9 mouse cellular contexts compared by ENCODE assay signal in the genomic region with DNA sequence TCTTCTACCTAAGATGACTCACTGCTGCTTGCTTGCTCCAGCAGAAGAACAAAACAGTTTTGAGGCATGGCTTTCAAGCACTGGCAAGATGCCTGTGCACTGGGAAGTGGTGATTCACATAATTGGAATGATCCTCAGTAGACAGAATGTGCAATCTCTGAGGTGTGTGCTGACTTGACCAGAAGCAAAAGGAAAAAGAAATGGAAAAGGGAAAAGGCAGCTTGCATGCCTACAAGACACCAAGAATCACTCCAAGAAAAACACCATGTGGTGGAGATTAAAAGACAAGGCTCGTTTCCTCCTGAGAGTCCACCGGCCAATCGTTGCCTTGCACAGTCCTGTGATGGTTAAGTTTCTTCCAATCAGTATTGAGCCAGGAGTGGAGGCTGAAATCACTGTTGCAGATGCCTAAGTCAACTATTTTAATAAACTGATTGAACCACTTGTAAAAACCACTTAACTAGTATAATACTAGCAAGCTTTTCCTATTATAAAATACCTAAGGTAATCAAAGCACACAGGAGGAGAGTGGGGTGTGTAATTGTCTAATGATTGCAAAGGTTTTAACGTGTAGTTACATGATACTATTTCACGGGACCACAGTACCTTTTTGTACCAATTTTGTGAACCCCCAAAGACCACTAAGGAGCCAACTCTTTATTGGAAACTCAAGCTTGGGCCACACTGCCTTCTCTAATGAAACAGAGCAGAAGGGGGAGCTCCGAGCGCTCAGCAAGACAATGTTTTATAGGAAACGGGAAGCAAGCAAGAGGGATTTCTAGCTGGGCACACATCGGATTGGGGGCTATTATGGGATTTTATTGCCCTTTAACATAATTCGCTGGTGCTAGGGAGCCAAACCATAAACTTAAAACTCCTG.
DNase-seq lines count a peak whose midpoint lies in the region; ATAC-seq and TF ChIP-seq lines count a peak whose summit lies in the region.
"Had no signal": no experiment of that assay in that cellular context is flagged by ENCODE, and none has a peak within 500 bp of the region (broad histone marks: within the 10 kb centered on the region; RNA-seq: fewer than 3 reads in every experiment).

No protein-coding gene starts in this region.

- peak; percentile 53 for DNase-seq in adrenal gland, adult 2 months
- peak; percentile 36 for DNase-seq in kidney, postnatal 14 days
- peak; percentile 31 for DNase-seq in lung, embryonic 14.5 days
- DNase-seq in hindbrain, embryonic 11.5 days (ENCODE audit: low spot score): no peak

- no peak overlapping the region for H3K27ac ChIP-seq in forebrain, embryonic 16.5 days (ENCODE audit: low read length)
- H3K27ac ChIP-seq in forebrain, embryonic 13.5 days: no peak overlapping the region
- no peak overlapping the region for H3K27ac ChIP-seq in lung, embryonic 14.5 days (ENCODE audit: low read depth)
- no peak overlapping the region for H3K27ac ChIP-seq in hindbrain, embryonic 13.5 days
- H3K27ac ChIP-seq in hindbrain, embryonic 11.5 days (ENCODE audit: low read depth, low read length): no peak overlapping the region

- H3K4me2 ChIP-seq in forebrain, embryonic 16.5 days (ENCODE audit: low read length): no peak overlapping the region
- H3K4me2 ChIP-seq in forebrain, embryonic 13.5 days: no peak overlapping the region
- H3K4me2 ChIP-seq in lung, embryonic 14.5 days: no peak overlapping the region
- H3K4me2 ChIP-seq in hindbrain, embryonic 13.5 days: no peak overlapping the region
- no peak overlapping the region for H3K4me2 ChIP-seq in hindbrain, embryonic 11.5 days (replicated peaks; ENCODE audit: low read depth, low read length)

- no peaks in the 10 kb centered on the region for H3K36me3 ChIP-seq in forebrain, embryonic 16.5 days (ENCODE audit: control insufficient read depth, insufficient read depth)
- H3K36me3 ChIP-seq in forebrain, embryonic 13.5 days (ENCODE audit: poor library complexity, severe bottlenecking): no peaks in the 10 kb centered on the region
- H3K36me3 ChIP-seq in lung, embryonic 14.5 days (ENCODE audit: insufficient read depth): no peaks in the 10 kb centered on the region
- no peaks in the 10 kb centered on the region for H3K36me3 ChIP-seq in hindbrain, embryonic 13.5 days
- H3K36me3 ChIP-seq in hindbrain, embryonic 11.5 days (ENCODE audit: control insufficient read depth, insufficient read depth, low read length): no peaks in the 10 kb centered on the region

- no peaks in the 10 kb centered on the region for H3K9me3 ChIP-seq in forebrain, embryonic 16.5 days (ENCODE audit: control insufficient read depth, low read length)
- H3K9me3 ChIP-seq in forebrain, embryonic 13.5 days (replicated peaks): no peaks in the 10 kb centered on the region
- no peaks in the 10 kb centered on the region for H3K9me3 ChIP-seq in lung, embryonic 14.5 days (ENCODE audit: low read depth, low read length)
- no peaks in the 10 kb centered on the region for H3K9me3 ChIP-seq in hindbrain, embryonic 13.5 days
- H3K9me3 ChIP-seq in hindbrain, embryonic 11.5 days (ENCODE audit: control insufficient read depth, low read length): no peaks in the 10 kb centered on the region

- H3K27me3 ChIP-seq in forebrain, embryonic 16.5 days (replicated peaks; ENCODE audit: control insufficient read depth, insufficient read depth, low read length): no peaks in the 10 kb centered on the region
- H3K27me3 ChIP-seq in forebrain, embryonic 13.5 days: peaks cover 6% of the 10 kb centered on the region; the same call in 1 of the 2 replicates
- no peaks in the 10 kb centered on the region for H3K27me3 ChIP-seq in lung, embryonic 14.5 days (ENCODE audit: insufficient read depth, low read length)
- no peaks in the 10 kb centered on the region for H3K27me3 ChIP-seq in hindbrain, embryonic 13.5 days
- H3K27me3 ChIP-seq in hindbrain, embryonic 11.5 days (ENCODE audit: control insufficient read depth, insufficient read depth, low read length): no peaks in the 10 kb centered on the region
- H3K27me3 ChIP-seq: CH12.LX had no signal

- peaks cover 11% of the 10 kb centered on the region for H3K4me1 ChIP-seq in forebrain, embryonic 16.5 days (replicated peaks; ENCODE audit: control insufficient read depth, insufficient read depth, low read length)
- H3K4me1 ChIP-seq in forebrain, embryonic 13.5 days: peaks cover 16% of the 10 kb centered on the region; the same call in 1 of the 2 replicates
- no peaks in the 10 kb centered on the region for H3K4me1 ChIP-seq in lung, embryonic 14.5 days (ENCODE audit: insufficient read depth)
- no peaks in the 10 kb centered on the region for H3K4me1 ChIP-seq in hindbrain, embryonic 13.5 days (replicated peaks)
- H3K4me1 ChIP-seq in hindbrain, embryonic 11.5 days (replicated peaks; ENCODE audit: control insufficient read depth, insufficient read depth, low read length): no peaks in the 10 kb centered on the region

- H3K9ac ChIP-seq in forebrain, embryonic 16.5 days (replicated peaks; ENCODE audit: low read depth, low read length): no peak overlapping the region
- H3K9ac ChIP-seq in forebrain, embryonic 13.5 days: no peak overlapping the region
- no peak overlapping the region for H3K9ac ChIP-seq in lung, embryonic 14.5 days
- no peak overlapping the region for H3K9ac ChIP-seq in hindbrain, embryonic 13.5 days
- H3K9ac ChIP-seq in hindbrain, embryonic 11.5 days (ENCODE audit: low read depth, low read length): no peak overlapping the region

- peak; percentile 14; the same call in 1 of the 2 replicates for ATAC-seq in forebrain, embryonic 16.5 days
- ATAC-seq in forebrain, embryonic 13.5 days: no peak; the same call in 1 of the 2 replicates
- peak; percentile 97 for ATAC-seq in frontal cortex, adult (ENCODE audit: low TSS enrichment)
- ATAC-seq in lung, embryonic 14.5 days (ENCODE audit: insufficient read depth): peak; percentile 28; the same call in 1 of the 2 replicates
- ATAC-seq in hindbrain, embryonic 13.5 days (ENCODE audit: low FRiP score): no peak
- ATAC-seq in hindbrain, embryonic 11.5 days (ENCODE audit: low FRiP score): no peak

- 80% methylated on average over 10 of the region's 10 CpGs for WGBS in forebrain, embryonic 16.5 days
- WGBS in forebrain, embryonic 13.5 days: 81% methylated on average over 10 of the region's 10 CpGs
- 78% methylated on average over 10 of the region's 10 CpGs for WGBS in lung, embryonic 14.5 days
- 84% methylated on average over 10 of the region's 10 CpGs for WGBS in hindbrain, embryonic 13.5 days
- 85% methylated on average over 10 of the region's 10 CpGs for WGBS in hindbrain, embryonic 11.5 days

- H3K4me3 ChIP-seq in forebrain, embryonic 16.5 days (replicated peaks; ENCODE audit: low read length): no peak overlapping the region
- H3K4me3 ChIP-seq in forebrain, embryonic 13.5 days: no peak overlapping the region
- no peak overlapping the region for H3K4me3 ChIP-seq in lung, embryonic 14.5 days (ENCODE audit: low read depth, low read length)
- H3K4me3 ChIP-seq in hindbrain, embryonic 13.5 days: no peak overlapping the region
- no peak overlapping the region for H3K4me3 ChIP-seq in hindbrain, embryonic 11.5 days (ENCODE audit: low read depth, low read length)

- no peak for TF ChIP-seq CTCF in lung, embryonic 14.5 days (IDR thresholded peaks at IDR 0.05; ENCODE audit: low read depth)

Comparison
In these comparisons a context has a peak if more than half of its experiments do, and no peak if none do; other contexts are left out.
1. ATAC-seq: peak in forebrain, embryonic 16.5 days (single experiment), frontal cortex, adult (single experiment) and lung, embryonic 14.5 days (single experiment); none in forebrain, embryonic 13.5 days (single experiment), hindbrain, embryonic 13.5 days (single experiment) and hindbrain, embryonic 11.5 days (single experiment).